Mouse (Mus musculus) embryo, embryonic 10 days (tissue): ENCODE data around the gene Exoc2.

Source experiments
- DNase-seq: peaks from one replicate; pipeline ENCODE4 v3.0.0-alpha.2; 2015; ENCODE audit warnings: low spot score

Gene Exoc2

DNA sequence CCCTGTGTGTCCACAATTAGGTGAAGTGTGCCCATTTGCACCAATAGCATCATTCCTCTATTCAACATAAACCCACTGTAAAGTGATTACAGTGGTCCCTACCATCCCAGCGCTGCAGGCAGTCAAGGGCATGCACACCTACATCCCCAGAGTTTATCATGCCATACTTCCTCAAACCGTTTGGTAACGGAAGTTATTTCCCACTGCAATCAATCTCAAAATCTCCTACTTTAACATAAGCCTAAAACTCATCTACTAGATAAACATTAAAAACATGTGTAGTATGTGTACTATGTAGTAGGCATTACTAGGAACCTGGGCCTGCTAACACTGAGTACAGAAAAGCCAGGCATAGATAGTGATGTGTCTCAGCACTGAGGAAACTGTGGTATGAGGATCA, 2.8 kb downstream of the Exoc2 start:
- no peak for DNase-seq

DNA sequence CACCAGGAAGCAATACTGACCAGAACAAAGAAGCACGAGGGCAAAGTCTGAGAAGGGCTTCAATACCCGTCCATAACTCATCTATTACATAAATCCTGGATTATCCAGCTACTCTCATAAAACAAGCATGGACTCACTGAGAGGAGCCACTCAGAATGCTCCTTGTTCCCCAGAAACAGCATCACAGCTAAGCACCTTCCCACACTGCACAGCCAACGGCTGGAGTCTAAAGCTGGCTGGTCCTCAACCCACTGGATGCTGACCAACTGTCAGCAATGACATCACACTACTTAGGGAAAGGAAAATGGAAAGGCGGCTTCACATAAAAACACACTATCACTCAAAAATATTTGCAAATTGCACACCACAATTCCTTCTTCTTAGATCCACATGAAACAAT, 5.6 kb downstream of the Exoc2 start:
- DNase-seq, result no peak

DNA sequence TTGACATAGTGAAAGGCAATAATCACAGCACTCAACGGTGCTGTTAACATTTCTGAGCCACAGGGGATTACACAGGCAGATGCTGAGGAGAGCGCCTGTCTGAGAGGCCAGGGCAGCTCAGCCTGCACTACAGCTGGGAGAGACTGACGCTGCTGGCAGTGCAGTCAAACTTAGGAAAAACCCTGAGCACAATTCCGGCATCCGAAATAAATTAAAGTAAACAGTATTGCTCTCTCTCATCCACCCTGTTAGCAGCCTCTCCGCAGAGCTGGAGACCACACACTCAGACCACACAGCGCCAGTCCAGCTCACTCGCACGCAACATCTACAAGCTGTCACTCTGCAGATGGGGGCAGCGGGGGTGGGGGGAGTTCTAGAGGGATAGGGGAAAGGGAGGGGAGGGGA, 7.4 kb downstream of the Exoc2 start:
- peak; percentile 78 for DNase-seq

DNA sequence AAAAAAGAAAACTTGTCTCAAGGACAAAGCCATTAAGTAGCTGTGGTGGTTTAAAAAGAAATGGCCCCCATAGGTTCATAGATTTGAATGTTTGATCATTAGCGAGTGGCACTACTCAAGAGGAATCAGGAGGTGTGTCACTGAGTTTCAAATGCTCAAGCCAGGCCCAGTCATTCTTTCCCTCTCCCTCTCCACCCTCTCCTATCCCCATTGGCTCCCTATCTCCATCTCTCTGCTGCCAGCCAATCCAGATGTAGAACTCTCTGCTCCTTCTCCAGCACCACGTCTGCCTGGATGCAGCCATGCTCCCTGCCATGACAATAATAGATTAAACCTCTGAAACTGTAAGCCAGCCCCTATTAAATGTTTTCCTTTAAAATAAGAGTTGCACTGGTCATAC, 12.0 kb downstream of the Exoc2 start:
- DNase-seq, result no peak

DNA sequence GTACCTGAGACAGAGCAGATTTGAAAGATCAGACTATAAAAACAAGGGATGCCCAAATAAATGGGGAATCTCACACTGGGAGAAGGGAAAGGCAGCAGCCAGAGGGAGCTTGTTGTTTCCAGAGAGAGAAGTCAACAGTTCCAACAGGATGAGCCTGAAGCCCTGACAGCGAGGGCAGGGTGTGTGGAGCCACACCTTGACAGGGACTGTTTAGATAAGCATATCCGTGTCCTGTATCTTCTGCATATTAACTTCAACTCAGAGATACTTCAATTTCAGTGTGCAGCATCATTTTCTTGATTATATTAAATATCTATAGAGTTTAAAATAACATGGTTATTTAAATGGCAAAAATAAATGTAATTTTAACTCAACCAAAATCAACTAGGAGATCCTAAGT, 13.2 kb downstream of the Exoc2 start:
- DNase-seq, result no peak

DNA sequence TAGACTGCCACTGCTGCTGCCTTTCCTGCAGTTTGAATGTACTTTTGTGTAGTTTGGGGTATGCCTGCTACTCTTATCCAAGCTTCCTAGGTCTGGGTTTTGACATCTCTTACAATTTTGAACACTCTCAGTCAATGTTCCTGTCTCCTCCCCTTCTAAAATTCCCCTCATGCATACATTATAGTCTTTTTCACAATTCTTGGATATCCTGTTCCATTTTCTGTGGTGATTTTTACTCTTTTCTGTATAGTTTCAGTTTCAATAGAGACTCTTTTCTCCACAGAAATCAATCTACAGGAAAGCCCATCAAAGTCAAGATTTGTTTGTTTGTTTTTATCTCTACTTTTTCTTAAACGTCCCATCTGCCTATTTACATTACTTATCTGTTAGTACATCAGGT, 20.3 kb downstream of the Exoc2 start:
- no peak for DNase-seq

DNA sequence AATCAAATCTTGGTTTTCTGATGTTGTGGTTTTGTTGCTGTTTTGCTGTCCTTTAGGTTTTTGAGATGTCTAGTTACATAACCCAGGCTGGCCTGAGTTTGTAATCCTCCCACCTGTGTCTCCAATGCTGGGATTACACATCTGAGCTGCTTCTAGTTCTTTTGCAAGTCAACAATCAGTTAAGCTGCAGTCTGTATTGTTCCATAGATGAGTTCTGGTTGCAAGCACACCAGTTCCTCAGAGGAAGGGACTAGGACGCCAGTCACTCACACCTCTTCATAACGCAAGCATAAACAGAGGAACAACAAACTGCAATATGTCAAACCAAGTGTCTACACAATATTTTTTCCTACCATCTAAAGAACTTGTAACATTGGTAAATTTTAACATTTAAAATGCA, 21.8 kb downstream of the Exoc2 start:
- DNase-seq, result no peak

DNA sequence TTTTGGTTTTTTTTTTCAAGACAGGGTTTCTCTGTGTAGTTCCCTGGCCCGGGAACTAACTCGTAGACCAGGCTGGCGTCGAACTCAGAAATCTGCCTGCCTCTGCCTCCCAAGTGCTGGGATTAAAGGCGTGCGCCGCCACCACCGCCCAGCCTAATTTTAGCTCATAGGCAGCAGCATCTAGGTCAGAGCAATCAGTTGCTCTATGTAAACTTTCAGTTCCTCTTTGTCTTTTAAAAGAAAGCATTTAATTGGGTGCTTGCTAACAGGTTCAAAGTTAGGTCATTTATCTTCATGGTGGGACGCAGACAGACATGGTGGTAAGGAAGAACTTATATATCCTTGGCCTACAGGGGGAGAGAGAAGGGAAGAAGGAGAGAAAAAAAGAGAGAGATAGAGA, 24.7 kb downstream of the Exoc2 start:
- no peak for DNase-seq

DNA sequence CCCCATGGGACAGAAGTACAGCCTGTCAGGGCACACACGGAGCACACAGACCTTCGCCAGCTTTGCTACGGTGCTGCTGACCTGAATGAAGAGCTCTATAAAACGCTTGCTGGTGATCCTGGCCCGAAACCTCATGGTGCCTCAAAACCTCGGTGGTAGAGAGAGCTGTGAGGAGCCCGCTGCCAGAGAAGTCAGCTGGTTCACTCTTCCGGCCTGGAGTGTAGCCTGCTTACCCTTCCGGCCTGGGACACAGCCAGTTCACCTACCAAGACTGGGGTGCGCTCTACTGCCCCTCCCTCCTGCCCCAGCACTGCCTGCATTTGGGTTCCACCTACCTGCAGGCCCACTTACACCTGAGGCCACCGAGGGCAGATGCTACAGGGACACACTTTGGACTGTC, 26.4 kb downstream of the Exoc2 start, which contains the start of gene Hus1b:
Gene Hus1b (minus strand): TSS at position 220 of the 400 bp plus-strand sequence.
- DNase-seq, result no peak

DNA sequence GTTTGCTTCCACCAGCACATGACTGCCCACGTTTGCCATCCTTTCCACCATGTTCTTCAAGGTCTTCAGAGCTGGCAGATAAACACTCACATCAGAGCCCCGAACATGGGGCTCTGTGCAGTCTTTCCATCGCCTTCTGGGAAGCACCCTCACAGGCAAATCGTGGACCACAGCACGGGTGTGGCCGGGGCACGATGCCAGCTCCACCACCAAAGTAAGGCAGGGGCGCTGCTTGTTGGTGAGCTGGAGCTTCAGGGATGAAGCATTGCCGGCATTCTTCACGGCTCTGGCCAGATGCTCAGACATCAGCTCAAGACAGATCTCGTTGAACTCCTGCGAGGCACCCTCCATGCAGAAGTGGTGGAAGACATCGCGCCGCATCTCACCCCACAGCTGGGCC, 26.8 kb downstream of the Exoc2 start:
- no peak for DNase-seq

DNA sequence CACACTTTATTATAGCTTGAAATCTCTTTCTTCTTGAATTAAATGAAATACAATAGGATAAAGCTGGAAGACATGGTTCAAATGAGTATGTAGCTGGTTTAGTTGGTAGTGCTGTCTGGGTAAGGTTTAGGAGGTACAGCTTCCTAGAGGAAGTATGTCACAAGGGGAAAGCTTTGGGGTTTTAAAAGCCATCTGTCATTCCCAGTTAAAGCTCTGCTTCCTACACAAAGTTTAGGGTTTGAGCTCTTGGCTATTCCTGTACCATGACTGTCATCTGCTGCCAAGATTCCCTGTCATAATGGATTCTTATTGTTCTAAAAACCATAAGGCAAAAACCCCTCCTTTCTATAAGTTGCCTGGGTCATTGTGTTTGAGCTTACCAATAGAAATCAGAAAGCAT, 28.1 kb downstream of the Exoc2 start:
- no peak for DNase-seq

DNA sequence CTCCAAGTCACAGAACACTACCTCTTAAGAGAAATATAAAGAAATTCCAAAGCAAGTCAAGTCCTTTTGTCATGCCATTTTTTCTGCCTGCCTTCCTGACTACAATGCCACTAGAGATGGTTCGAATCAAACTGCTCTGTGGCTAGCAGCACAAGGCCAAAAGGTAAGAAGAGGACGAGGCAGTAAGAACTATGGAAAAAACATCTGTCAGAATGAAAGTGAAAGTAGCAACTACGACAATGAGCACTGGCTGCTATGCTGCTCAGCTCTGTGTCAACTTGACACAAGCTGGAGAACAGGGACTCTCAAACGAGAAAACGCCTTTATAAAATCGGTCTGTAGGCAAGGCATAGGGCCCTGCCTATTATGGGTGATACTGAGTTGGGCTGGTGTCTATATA, 40.9 kb downstream of the Exoc2 start:
- no peak for DNase-seq

DNA sequence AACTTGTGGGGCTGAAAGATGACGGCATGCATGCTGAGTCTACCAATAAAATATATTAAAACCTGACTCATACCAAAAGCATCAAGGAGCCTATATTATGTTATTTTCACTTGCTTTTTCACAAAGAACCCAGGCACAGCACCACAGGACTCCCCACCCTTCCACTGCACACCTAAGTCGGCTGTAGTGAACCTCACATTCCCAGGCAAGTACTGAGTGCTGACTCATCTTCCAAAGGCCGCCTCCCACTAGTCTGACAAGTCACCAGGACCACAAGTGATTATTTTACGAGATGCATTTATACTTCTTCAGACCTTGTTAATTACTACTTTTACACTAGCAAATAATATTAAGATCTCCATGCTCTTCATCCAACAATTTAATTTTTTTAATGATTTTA, 42.3 kb downstream of the Exoc2 start:
- DNase-seq, result no peak

DNA sequence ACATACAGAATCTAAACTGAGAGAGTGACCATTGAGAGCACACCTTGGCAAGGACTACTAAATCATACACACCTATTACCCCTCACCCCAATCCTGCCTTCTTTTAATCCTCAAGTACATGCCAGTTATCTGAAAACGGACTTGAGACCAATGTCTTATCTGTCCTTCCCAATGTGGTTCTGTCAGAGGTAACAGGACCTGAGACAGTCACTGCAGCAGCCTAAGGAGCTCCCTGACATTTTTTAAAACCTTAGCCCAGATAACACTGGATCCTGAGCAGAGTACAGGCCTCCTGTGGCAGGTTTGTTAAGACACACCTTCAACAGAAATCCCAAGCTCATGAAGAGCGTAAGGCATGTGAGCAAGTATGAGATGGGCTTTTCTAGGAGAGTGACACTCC, 44.8 kb downstream of the Exoc2 start:
- DNase-seq, result no peak

DNA sequence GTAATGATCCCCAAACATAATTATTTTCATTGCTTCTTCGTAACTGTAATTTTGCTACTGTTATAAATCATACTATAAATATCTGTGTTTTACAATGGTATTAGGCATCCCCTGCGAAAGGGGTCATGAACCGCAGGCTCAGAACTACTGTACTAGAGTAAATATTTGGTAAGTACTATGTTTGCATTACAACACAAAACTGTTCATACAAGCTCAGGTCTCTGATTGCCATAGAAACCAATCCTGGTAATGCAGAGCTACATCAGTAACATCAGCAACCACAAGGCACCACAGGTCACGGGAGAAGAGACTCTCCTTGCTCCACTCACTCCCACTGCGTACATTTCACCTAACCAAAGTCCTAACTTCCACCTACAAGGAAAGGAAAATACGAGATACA, 49.6 kb downstream of the Exoc2 start:
- no peak for DNase-seq

DNA sequence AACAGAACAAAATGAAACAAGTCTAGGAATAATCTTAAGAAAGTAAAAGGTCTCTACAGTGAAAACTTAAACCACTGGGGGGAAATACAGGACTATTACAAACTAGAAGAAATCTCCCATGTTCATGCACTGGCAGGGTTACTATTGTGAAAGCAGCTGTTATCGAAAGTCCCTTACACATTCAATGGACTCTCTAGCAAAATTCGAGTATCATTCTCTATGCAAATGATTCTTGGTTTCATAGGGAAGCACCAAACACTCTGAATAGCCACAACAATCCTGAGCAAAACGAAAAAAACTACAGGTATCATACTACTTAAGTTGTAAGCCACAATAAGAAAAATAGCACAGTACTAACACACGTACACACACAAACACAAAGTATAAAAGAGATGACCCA, 52.0 kb downstream of the Exoc2 start:
- no peak for DNase-seq

DNA sequence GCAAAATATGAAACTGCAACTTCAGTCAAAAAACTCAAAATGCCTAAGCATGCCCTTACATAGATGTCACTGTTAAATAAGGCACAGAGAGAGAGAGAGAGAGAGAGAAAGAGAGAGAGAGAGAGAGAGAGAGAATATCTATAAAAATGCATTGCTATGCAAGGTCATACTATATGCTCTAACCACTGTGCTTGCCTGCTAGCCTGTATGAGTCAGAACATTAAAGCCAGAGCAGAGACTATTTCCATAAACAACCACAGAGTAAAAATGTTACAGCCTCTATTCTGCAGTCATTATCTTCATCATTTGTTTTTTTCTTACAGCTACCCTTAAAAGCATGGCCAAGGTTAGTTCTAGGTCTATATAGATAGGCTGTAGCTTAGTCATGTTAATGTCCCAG, 60.1 kb downstream of the Exoc2 start:
- no peak for DNase-seq

DNA sequence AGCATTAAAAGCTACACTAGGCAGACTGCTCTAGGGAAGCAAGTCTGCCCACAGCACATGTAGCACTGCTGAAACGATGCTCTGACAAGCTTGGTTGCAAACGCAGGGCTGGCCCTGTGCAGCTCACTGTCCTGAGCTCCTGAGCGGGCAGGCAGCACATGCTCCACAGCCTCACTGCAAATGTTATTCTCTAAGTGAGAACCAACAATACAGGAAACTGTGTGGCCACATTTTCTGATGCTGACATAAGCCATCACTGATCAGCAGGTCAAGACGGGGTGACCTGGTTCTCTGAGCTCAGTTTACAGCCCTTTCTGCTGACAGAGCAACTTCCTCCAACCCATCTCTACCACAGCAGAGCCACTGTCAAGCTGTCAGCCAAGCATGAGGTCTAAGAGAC, 60.9 kb downstream of the Exoc2 start:
- DNase-seq, result peak; percentile 78

DNA sequence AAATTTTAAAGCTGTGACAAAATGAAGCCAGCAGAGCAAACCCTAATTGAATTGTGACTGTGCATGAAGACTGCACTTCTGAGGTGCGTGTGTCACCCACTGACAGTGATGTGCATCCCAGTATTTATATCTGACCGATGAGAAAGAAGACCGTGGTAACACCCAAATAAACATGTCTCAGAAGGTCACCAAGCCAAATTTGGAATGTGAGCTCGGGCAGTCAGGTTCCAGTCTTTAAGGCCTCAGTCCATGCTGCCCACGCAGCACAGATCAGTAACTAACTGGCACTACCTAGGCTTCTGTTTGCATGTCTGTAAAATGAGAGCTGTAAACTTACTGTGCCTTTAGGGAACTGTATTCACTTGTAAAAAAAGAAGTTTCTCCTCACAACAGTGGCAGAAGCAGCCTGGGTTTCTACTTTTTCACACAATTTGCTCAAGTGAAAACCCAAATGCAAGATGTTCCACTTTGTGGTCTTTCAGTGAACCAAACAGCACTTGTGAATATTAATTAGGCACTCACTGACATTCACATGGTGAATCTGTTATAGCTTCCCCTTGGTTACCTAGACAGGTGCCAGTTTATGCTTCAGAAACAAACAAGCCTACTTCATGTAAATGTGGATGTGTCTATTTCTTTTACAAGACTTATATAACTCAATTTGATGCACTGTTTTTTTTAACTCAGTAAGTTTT, 61.8 kb downstream of the Exoc2 start:
- no peak for DNase-seq

DNA sequence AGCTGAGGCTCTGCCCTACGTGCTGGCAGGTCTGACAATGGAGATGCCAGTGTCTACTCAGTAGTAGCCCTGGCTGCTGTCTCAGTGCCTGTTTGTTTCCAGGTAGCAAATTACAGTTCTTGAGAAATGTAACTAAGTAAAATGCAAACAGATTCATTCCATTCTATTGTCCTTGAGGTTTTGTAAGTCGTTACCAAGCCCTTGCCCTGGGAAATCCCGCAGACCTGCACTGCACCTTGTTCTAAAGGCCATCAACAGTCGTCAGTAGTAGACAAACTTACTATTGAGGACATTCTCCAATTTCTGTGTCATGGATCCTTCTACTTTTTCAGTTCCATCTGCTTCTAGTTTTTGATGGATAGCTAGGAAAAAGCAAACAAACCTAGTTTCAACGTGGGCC, 63.0 kb downstream of the Exoc2 start:
- no peak for DNase-seq

DNA sequence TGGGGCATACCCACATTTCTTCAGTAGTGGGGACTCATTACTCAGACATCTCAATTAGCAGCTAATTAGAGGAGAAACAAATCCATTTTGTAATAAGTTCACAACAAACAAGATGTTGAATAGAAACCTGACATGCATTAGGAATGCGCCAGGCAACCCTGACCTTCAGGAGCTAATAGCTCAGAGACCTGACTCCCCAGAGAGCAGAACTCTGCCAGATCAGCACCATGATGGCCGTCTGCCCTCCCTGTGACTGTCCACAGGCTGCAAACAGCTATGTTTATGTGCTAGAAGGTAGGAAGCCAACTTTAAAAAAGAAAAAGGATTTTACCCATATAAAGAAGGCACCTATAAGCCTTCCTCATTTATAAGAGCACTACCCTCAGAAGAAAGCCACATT, 71.6 kb downstream of the Exoc2 start:
- peak; percentile 23 for DNase-seq

DNA sequence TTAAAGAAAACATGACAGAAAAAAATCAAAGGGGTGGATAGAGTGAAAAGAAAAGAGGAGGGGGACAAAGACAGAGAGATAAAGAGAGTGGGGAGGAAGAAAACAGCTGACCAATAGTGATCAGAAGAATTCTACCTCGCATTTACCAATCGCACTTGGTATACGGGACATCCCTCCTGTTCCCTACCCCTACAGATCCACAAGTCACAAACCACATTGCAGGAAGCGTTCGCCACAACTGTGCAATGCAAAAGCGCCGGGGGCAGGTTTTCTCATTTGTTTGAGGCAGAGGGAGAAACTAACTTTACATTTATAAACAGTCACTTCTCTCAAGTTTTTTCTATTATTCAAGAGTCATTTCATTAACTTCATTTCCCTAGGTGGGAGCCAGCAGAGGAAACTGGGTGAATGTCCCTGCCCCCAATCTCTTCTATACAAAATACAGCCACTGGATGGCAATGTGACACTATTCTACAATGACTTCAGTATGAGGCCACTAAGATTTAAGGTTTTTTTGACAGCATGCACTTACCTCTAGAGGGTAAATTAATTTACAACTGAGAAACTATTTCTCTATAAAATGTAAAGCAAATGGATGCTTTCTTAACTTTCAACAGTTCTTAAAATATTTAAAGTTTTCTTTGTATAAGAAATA, 72.4 kb downstream of the Exoc2 start:
- peak; percentile 42 for DNase-seq

DNA sequence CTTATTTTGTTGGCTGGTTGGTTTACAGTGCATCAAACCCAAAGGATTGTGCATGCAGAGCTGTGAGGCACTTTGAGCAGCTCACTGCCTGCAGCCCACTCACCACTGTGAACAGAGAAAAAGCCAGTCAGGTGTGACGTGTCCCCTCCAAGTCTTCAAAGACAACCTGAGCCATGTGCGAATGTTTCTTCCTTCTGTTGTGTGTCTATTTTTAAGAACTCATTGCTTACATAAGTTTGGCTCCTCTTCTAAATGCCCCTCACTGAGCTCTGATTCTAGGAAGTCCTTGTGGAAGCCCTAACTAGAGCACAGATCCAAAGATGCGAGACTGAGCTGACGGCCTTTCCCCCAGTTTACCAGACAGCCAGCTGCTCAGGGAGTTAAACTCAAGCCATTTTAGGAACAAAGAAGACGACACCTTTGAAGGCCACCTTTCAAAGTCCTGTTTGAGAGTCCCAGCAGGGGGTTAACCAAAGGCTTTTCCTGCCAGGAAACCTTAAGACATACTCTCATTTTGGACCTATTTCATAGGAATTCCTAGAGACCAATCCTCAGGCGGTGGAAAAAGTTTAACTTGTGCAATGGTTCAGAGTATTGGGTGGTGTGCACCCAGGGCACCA, 79.8 kb downstream of the Exoc2 start:
- no peak for DNase-seq

DNA sequence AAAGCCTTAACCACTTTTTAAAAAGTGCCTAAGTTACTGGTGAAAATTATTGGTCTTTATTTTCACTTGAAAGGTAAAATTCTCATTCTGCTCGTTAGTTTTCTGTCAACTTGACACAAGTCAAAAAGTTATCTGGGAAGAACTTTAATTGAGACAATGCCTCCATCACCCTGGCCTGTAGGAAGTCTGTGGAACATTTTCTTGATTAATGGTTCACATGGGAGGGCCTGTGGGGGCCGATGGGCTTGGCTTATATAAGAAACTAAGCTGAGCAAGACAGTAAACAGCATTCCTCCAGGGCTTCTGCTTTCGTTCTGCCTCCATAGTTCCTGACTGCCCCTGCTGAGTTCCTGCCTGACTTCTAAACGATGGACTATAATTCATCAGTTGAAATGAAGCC, 81.6 kb downstream of the Exoc2 start:
- DNase-seq, result no peak
